Mouse (Mus musculus): ENCODE measurements at regions not wholly inside any gene's neighbourhood (a gene's known extent, or its start where the extent isn't known, plus 50 kb on each side); places are given as distances from the start of the nearest gene placed in this dataset.

DNA sequence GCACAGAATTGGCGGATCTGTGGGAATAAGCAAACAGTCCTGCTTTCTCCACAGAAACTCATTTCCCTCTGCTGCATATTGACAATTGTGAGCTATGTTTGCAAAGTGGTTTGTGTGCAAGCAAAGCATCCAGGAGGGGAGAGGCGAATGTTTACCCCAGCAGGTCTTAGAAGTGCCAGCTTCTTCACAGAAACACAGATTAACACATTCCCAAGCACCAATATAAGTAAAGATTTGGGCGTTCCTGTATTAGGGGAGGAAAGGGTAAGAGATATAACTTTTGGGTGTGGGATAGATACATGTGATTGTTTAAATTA lies 249.0 kb downstream of the Plk2 start:
- DNase-seq (ENCODE audit: low spot score in 2 of 2) = no peak
- intact Hi-C loops (cut with DNase I) = loop anchor here (5.0 kb wide), 1 partner anchor 323 kb away; no protein-coding TSS in a partner anchor

DNA sequence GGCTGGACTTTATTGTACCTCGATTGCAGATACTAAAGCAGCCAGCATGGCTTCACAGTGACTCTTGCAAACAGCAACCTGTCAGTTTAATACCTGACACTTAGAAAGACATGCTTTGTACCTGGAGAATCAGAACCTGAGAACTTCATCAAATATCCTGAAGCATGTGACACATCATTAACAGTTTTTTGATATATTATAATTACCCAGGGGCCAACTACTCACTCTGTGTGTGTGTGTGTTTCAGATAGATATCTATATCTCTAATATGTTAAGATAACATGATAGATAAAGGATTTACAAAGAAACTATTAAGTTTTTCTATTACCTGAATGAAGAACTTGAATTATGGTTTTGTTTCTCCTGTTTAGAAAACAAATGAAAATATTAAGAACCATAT lies 254.5 kb downstream of the Plk2 start:
- intact Hi-C loops (cut with DNase I) = no loop called here
- no peak for DNase-seq (ENCODE audit: low spot score in 2 of 2)

DNA sequence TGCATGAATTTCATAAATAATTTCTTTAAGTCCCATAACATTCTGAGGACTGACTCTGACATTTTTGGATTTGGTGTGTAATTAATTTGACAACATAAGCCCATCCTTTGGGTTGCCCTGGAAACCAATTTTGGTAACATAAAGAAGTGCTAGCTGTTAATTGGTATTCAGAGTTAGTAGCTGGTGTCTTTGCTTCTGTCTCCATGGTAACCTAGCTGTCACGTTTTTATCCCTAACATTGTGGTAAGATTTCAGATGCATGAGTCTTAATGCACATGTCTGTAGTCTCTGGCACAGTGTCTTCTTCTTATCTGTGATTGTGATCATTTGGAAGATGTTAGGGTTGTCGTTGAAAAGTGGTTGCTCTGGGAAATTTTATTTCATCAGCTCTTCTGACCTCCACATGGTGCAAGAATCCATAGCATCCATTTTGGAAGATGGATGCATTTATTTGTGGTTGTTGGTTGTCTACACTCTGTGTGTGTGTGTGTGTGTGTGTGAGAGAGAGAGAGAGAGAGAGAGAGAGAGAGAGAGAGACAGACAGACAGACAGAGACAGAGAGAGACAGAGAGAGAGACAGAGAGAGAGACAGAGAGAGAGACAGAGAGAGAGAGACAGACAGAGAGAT lies 255.1 kb downstream of the Plk2 start:
- intact Hi-C loops (cut with DNase I) = no loop called here
- DNase-seq (ENCODE audit: low spot score in 2 of 2) = peak; percentile 62 to 84

DNA sequence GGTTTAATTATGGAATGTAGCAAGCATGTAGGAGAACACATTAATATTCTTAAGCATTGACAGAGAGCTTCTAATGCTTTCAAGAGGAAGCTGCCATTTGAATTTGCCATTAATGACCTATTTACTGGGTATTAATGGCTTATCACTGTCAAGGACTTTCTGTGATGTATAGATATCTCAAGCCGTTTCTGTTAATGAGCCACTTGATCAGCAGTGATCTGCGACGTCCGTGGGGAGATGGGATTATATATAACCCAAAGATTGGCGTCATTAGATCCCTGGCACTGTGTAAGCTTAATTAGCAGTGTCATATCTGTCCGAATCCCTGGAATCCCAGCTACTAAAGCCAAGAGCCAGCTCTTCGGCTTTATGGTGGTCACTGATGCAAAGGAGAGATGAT lies 257.4 kb downstream of the Plk2 start:
- intact Hi-C loops (cut with DNase I) = no loop called here
- no peak for DNase-seq (ENCODE audit: low spot score in 2 of 2)

DNA sequence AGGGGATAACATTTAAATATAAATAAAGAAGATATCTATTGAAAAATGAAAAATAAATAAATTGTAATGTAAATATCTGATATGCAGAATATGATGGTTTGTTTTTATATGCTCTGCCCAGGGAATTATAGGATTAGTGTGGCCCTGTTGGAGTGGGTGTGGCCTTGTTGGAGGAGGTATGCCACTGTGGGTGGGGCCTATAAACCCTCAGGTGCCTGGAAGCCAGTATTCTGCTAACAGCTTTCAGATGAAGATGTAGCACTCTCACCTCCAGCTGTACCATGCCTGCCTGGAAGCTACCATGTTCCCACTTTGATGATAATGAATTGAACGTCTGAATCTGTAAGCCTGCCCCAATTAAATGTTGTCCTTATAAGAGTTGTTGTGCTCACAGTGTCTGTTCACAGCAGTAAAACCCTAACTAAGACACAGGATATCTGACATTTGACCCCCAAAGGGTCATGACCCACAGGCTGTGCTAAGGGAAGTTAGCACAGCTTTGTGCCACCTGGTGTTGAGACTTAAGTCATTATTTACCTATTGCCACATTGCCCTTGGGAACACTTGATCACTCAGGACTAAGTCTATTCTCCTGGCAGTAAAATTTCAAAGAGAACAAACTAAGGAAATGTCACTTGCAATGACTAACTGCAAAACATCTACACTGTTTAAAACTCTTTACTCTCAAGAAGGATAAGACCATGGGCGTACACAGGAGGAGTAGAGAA lies 270.4 kb downstream of the Plk2 start:
- no peak for DNase-seq (ENCODE audit: low spot score in 2 of 2)
- intact Hi-C loops (cut with DNase I) = no loop called here

DNA sequence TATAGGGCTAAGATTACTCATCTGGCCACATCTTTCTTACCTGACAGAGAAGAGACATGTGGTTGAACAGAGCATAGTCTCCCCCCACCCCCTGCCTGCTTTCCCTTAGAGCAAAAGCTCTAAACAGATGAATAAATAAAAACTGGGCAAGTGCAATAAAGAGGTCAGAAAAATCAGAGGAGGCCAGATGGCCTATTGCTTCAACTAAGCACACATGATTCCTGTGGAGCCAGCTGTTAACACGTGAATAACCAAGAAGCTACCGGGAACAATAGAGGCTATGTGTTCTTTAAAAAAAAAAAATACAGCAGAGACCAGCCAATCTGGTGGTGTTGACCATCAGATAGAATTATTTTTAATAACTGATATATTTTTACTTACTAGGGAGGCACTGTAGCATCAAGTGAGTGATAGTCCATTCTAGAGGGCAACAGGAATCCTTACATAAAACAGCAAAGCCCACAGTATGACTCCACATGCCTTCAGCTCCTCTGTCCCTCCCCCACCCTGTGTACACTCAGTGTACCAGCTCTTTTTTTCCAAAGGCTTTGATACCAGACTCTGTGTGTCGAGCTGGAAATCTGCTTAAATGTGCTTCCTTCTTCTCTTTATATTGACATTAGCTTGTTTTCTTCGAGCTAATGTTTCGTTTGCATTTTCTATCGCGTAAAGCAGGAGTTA lies 272.6 kb downstream of the Plk2 start:
- no peak for DNase-seq (ENCODE audit: low spot score in 2 of 2)
- intact Hi-C loops (cut with DNase I) = no loop called here

DNA sequence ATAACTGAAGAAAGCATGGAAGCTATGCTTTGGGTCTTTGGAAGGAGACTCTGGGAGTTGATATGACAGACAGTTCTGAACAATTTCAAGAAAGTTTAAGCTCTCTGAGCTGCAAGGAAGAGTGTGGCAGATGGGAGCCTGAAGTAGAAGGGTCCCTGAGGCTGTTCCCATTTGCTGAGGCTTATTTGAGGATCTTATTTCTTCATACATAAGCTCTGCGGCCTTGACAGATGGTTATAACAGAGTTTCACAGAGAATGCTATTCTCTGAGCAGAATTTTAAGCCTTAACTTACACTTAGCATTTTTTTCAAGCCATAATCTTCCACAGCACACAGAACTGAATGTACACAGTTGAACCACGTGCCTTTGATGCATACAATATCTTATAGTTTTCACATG lies 278.7 kb downstream of the Plk2 start:
- peak; percentile 50 to 91 for DNase-seq (ENCODE audit: low spot score in 2 of 2)
- intact Hi-C loops (cut with DNase I) = loop anchor here (2.0 to 5.0 kb wide), 2 partner anchors 45 to 69 kb away; no protein-coding TSS in a partner anchor

DNA sequence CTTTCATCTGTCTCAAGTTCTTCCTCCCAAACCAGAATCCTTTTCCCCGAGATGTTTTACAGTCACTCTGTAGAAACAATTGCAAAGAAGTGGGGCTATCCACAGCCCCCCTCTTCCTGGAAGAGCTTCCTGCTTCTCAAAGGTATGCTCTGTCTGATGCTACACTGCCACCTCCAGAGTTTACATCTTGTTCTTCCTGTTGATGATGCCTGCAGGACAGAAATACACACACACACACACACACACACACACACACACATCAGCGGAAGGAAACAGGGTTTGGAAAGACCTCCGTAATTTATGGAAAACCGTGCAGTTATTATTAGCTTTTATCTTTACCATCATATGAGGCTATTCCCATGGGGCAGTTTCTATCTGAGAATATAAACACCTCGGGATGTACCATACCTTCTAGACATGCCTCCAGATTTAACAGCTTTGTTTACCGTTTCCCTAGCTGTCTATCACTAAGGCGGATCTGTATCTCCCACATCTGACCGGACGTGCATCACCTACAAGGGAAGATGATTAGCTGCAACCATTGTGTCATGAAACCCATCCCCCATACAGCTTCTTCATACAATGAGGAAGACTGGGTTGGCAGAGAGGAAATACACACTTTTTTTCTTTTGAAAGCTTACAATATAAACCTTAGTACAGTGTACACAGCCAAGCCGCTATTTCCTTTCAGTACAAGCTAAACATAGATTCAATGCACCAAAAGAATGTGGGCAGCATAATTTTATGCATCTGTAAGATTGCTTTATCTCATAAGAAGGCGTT lies 288.6 kb downstream of the Plk2 start:
- intact Hi-C loops (cut with DNase I) = no loop called here

DNA sequence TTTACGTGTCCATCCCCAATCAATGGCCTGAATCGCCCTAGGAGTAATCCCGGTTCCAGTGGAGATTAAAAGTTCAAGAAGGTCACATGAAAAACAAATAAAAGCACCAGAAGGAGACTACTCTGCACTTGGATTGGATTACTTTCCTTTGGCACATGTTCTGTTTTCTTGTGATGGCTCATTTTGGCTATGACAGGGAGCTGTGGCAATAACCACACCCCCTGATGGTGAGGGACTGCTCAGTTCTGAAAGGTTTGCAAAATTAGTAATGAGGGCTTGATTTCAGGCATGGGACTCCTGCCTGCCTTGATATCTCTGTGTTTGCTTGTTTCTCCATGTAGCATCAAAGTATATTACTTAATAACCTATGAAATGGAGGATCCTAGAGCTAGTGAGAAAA lies 293.9 kb downstream of the Plk2 start:
- intact Hi-C loops (cut with DNase I) = no loop called here
- no peak for DNase-seq (ENCODE audit: low spot score in 2 of 2)

More for the DNA sequence above, 288.6 kb downstream of the Plk2 start:
- peak; percentile 23 to 68 for DNase-seq (ENCODE audit: low spot score in 2 of 2)

DNA sequence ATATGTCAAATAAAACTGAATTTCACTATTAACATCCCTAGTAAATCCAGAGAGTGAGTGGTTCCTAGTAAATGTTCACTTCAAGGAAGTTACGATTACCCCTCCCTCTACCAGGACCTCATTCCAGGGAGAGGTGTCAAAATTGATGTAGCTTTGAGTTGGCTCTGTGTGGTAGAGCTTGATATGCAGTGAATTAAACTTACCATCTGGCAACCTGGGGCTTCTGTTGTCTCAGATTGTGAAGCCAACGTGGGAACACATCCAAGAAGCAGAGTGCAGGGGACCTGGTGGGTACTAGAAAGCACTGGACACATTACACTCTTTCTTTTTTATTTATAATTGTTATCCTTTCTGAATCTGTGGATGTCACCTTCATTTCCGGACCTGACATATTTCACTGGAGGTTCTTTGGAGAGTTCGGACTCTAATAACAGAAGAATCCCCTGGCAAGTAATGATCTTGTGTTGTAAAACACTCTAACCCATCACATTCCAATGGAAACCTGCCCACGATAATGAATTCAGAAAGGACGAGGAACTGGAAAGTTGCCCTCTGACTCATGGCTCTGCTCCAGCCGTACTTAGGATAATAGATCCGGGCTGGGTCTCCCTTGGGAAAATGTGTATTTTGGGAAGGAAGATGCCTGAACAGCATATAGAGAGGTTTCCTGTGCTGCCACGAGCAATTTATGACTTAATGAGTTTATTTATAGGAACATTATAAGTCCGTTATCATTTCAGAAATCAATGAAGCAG lies 295.8 kb downstream of the Plk2 start:
- DNase-seq (ENCODE audit: low spot score in 2 of 2) = peak in 1 of 2 experiments; percentile 8
- intact Hi-C loops (cut with DNase I) = no loop called here

DNA sequence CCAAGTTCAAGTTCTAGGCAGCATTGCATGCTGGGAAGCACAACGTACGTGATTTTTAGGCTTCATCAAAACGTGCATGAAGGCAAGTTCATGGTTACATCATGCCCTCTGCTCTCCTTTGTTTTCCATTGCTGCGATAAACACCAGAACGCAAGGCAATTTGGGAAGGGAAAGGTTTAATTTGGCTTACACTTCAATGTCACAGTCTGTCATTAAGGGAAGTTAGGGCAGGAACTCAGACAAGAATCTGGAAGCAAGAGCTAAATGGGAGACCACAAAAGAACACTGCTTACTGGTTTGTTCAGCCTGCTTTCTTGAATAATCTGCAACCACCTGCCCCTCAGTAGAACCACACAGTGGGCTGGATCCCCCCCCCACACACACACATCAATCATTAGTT lies 297.9 kb downstream of the Plk2 start:
- DNase-seq (ENCODE audit: low spot score in 2 of 2) = no peak
- intact Hi-C loops (cut with DNase I) = no loop called here

DNA sequence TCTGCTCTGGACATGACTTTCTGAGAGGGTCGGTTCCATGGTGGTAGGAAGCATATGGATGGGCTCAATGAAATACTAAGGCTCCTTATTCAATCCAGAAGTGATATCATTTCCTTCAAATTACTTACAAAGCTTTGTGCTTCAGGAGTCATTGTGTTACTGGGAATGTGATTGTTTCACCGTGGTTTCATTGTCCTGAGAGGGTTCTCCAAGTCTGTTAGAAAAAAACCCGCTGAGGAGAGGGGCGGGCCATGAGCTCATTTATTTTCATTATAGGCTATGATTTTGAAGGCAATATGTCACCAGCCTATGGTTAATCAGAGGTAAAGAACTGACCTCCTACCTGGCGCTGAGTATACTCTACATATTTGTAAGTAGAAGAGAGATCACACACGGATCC lies 300.0 kb downstream of the Plk2 start:
- intact Hi-C loops (cut with DNase I) = no loop called here

DNA sequence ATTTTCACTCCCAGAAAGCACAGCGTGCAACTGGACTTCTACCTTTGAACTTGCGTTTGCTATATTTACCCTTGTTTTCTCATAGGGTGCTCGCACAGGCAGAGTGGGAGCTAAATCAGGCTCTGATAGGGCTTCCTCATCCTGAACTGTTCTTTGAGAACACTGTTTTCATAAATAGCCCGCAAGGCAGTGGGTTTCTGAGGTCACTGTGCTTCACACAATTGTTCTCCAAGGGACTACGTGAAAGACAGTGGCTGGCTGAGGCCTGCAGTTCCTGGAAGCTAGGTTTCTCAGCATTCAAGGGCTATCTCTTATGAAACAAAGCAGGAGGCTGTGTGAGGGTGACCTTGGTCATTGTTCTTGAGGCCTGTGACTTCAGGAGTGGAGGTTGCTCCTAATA lies 301.7 kb downstream of the Plk2 start:
- intact Hi-C loops (cut with DNase I) = no loop called here
- DNase-seq (ENCODE audit: low spot score in 2 of 2) = no peak

More for the DNA sequence above, 300.0 kb downstream of the Plk2 start:
- DNase-seq (ENCODE audit: low spot score in 2 of 2) = no peak

DNA sequence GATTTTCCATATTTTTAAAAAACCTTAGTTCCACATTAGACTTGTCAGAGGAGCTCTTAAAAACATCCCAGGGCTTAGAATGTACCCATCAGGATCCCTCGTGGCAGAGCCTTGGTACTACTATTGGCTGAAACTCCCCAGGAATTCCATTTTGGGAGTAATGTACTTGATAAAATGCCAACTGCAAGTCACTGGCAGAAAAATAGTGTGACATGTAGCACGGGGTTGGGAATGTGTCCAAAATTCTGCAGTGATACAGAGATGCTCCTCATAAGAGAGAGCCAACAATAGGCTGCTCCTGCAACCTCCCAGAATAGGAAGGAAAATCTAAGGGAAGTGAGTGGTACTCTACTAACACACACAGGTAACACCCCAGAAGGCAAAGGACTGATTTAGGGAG lies 309.4 kb downstream of the Plk2 start:
- DNase-seq (ENCODE audit: low spot score in 2 of 2) = peak; percentile 34 to 76
- intact Hi-C loops (cut with DNase I) = no loop called here

DNA sequence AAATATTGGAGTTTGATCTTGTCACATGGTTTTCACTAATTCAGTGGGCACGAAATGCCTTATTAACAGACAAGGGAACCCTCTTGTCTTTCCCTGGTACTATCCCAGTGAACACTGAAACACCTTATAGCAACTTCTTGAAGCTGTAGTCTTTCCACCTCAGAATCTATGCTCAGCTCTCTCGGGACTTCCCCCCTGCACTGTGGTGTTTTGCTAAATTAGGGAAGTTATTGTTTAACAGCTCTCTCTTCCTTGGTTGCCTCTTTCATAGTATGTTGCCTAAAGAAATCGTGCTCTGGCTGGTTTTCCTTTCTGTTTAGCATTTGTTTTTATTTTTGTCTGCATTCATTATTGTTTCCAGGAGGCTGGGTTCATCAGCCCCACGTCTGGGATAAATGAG lies 316.0 kb downstream of the Plk2 start:
- intact Hi-C loops (cut with DNase I) = no loop called here
- no peak for DNase-seq (ENCODE audit: low spot score in 2 of 2)

DNA sequence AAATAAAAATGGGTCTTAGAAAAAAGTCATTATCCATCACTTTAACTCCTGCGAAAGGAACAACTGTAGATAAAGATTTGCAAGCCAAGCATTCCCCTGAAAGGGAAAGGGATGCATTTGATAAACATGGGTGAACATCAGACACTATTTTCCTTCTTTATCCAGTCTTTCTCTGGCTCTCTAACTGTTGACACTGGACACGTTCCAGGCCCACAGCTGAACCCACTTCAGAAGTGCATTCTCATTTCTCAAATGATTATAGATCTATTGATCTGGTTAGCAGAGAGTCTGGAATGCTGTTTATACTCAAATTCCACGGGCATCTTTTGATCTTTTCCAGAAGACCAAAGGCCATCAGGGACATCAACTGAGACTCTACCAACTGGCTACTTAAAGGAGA lies 317.7 kb downstream of the Plk2 start:
- intact Hi-C loops (cut with DNase I) = no loop called here
- DNase-seq (ENCODE audit: low spot score in 2 of 2) = no peak

DNA sequence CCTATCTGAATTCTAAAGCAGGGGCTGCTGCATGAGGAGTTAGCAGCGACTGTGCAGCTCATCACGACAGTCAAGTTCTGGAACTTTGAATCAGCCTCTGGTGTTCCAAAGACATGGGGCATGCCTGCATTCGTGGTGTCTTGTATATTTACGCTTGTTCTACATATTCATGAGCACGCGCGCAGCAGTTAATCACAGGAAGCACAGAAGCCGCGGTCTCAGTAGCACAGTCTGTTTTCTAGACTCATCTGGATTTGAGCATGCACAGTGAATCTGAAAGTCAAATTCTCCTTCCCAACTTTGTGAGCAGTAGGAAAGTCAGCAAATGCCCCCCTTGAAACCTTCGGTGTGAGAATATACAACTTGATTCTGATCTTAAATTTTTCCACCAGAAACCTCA lies 327.3 kb downstream of the Plk2 start:
- DNase-seq (ENCODE audit: low spot score in 2 of 2) = no peak

DNA sequence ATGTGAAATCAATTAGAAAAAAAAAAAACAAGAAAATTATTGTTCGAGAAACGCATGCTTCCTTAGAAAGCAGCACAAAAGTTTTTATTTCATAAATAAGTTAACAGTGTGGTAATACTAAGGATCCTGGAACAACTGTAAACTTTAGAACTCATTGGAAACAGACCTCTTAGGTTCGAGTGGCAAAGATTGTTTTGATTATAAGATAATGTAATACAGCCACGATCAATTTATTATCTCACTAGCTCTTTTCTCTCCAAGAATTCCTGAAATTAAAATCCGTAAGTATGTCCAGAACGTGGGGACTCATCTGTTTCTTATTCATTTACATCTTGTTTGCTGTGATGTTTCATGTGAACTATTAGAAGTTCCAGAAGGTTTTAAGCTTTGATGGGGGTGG lies 327.9 kb downstream of the Plk2 start:
- intact Hi-C loops (cut with DNase I) = no loop called here
- no peak for DNase-seq (ENCODE audit: low spot score in 2 of 2)

More for the DNA sequence above, 327.3 kb downstream of the Plk2 start:
- intact Hi-C loops (cut with DNase I) = no loop called here

DNA sequence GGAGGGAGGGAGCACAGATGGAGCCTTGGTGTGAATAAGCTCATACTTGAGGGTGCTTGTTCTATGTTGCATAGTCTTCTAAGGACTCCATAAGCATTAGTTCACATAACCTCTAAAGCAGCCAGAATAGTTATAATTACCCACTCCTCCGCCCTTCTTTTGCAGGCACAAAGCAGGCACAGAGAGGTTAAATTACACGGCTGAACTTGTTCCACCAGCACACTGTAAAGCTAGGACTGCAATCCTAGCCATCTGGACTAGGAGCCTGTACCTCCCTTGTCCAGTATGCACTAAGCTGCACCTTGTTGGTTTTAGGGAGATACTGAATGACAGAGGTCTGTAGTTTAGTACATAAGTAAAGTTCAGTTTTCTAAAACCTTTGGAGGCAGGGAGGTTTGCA lies 330.0 kb downstream of the Plk2 start:
- intact Hi-C loops (cut with DNase I) = no loop called here
- no peak for DNase-seq (ENCODE audit: low spot score in 2 of 2)

DNA sequence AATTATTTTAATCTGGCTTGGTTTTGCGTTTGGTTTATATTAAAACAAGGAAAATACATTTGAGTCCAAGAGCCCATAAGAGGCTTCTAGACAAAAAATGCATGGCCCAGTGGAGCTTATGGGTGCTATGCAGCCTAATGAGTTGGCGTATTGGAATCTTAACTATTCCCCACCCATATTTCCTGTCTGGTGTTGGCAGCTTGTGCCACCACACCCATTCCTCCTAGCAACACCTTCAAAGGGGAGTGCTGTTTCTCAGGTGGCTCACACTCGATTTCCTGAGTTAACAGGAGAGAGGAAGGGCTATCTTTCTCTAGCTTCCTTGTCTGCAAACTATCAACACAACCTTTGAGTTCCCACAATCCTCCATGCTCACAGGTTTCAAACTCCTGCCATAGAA lies 331.0 kb downstream of the Plk2 start:
- intact Hi-C loops (cut with DNase I) = no loop called here

More for the DNA sequence above, 331.0 kb downstream of the Plk2 start:
- no peak for DNase-seq (ENCODE audit: low spot score in 2 of 2)

All from left cerebral cortex, postnatal 25 days (tissue).